Mouse (Mus musculus): ENCODE results near the gene Gm10912.

DNA sequence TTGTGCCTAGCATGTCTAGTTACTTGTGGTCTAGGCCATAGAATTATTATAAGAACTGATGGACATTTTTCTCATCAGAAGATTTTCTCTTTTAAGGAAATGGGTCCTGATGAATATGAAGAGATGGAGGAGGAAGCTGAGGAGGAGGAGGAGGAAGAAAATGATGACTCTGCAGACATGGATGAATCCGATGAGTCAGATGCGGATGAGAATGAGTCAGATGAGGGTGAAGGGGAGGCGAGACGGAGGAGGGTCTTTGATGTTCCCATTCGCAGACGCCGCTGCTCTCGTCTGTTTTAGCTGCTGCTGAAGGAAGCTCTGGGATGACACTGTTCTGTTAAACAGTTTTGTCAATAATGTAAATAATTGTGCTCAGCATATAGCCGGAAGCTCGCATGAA is 5.8 kb upstream of the Gm10912 start:
- no peak for TF ChIP-seq TAL1 (IDR thresholded peaks at IDR 0.05; ENCODE audit: low read length)
- TF ChIP-seq GATA1 (IDR thresholded peaks at IDR 0.05; ENCODE audit: low read length): no peak

Data from erythroblast, embryonic 14.5 days (primary cell).